Mouse (Mus musculus): ENCODE data around the gene Plekhd1.

Gene Plekhd1

GRCm38 (mm10) chr12:80746031-80746813, 53.8 kb downstream of the Plekhd1 start:
- DNase-seq (ENCODE audit: low read depth, low spot score): no peak

GRCm38 (mm10) chr12:80751556-80751955, 59.2 kb downstream of the Plekhd1 start:
- DNase-seq (ENCODE audit: low read depth, low spot score): no peak

- DNase-seq (ENCODE audit: low read depth, low spot score): peak; percentile 51
Measured at GRCm38 (mm10) chr12:80757751-80758558, 65.6 kb downstream of the Plekhd1 start.

- DNase-seq (ENCODE audit: low read depth, low spot score): peak; percentile 21
Measured at GRCm38 (mm10) chr12:80758559-80759386, 66.4 kb downstream of the Plekhd1 start.

GRCm38 (mm10) chr12:80759387-80759712, 67.0 kb downstream of the Plekhd1 start:
- no peak for DNase-seq (ENCODE audit: low read depth, low spot score)

- no peak for DNase-seq (ENCODE audit: low read depth, low spot score)
Measured at GRCm38 (mm10) chr12:80759713-80760395, 67.5 kb downstream of the Plekhd1 start.

- DNase-seq (ENCODE audit: low read depth, low spot score): peak; percentile 80
Measured at GRCm38 (mm10) chr12:80760396-80760801, 68.0 kb downstream of the Plekhd1 start, which contains the start of gene Ccdc177. Gene Ccdc177, minus strand, starts transcription at chr12:80760687.

GRCm38 (mm10) chr12:80762982-80763381, 70.6 kb downstream of the Plekhd1 start:
- no peak for DNase-seq (ENCODE audit: low read depth, low spot score)

GRCm38 (mm10) chr12:80764116-80764515, 71.7 kb downstream of the Plekhd1 start:
- DNase-seq (ENCODE audit: low read depth, low spot score): no peak

- DNase-seq (ENCODE audit: low read depth, low spot score): peak; percentile 73
Measured at GRCm38 (mm10) chr12:80769697-80770096, 77.3 kb downstream of the Plekhd1 start.

Measured in CD4-positive helper T cell, adult 2 months (primary cell).